Mouse (Mus musculus) MEL (cell line): ENCODE measurements around the gene Srgap1. TPM values are rescaled to one million over a fixed set of nuclear protein-coding genes. Genes with fewer than 3 reads are reported as not detected.

ENCODE experiments used
- DNase-seq: peaks from one replicate; pipeline ENCODE4 v3.0.0; 2011; ENCODE audit warnings: low read depth, low spot score
- H3K27ac ChIP-seq: 2 replicates; pipeline ENCODE4 v1.5.1; 2012; ENCODE audit warnings: low read depth, mild to moderate bottlenecking, control low read depth, low read length, moderate library complexity; ENCODE audit not compliant: control insufficient read depth
- H3K27me3 ChIP-seq, 2 experiments: fragments of 150-350 bp in 1 of 2; sonication (generic) in 1 of 2; 2 replicates each; pipeline ENCODE4 v1.6.1; 2012; ENCODE audit warnings: low read length in 2 of 2, mild to moderate bottlenecking in 2 of 2, improper control_type of control experiment in 1 of 2, moderate library complexity in 1 of 2; ENCODE audit not compliant: insufficient read depth in 2 of 2, control insufficient read depth in 1 of 2
- H3K36me3 ChIP-seq, 2 experiments: 2 replicates each; pipeline ENCODE4 v1.6.1; 2012 to 2014; ENCODE audit warnings: low read length in 2 of 2, improper control_type of control experiment in 1 of 2, inconsistent platforms in 1 of 2, mild to moderate bottlenecking in 1 of 2; ENCODE audit not compliant: insufficient read depth in 2 of 2, control insufficient read depth in 1 of 2
- H3K4me1 ChIP-seq, 2 experiments: fragments of 150-350 bp in 1 of 2; sonication (generic) in 1 of 2; 2 replicates each; pipeline ENCODE4 v1.6.1; 2012; ENCODE audit warnings: low read length in 2 of 2, improper control_type of control experiment in 1 of 2, mild to moderate bottlenecking in 1 of 2; ENCODE audit not compliant: insufficient read depth in 2 of 2, control insufficient read depth in 1 of 2
- H3K4me3 ChIP-seq, 2 experiments: fragments of 150-350 bp in 1 of 2; sonication (generic) in 1 of 2; 2 replicates each; pipeline ENCODE4 v1.5.1; 2012; ENCODE audit warnings: low read depth in 2 of 2, low read length in 2 of 2, mild to moderate bottlenecking in 2 of 2, moderate library complexity in 2 of 2, control low read depth in 1 of 2, improper control_type of control experiment in 1 of 2; ENCODE audit not compliant: control insufficient read depth in 1 of 2, insufficient read depth in 1 of 2
- H3K79me2 ChIP-seq: 2 replicates; pipeline ENCODE4 v1.6.1; 2012; ENCODE audit warnings: mild to moderate bottlenecking, low read length, moderate library complexity; ENCODE audit not compliant: control insufficient read depth, poor library complexity, insufficient read depth
- H3K9ac ChIP-seq: 2 replicates; pipeline ENCODE4 v1.6.1; 2012; ENCODE audit warnings: low read depth, mild to moderate bottlenecking, control low read depth, low read length, moderate library complexity; ENCODE audit not compliant: control insufficient read depth, poor library complexity, severe bottlenecking
- H3K9me3 ChIP-seq: fragments of 150-350 bp; sonication (generic); replicated peaks from 2 replicates; pipeline ENCODE4 v1.6.1; 2012; ENCODE audit warnings: mild to moderate bottlenecking, low read length, improper control_type of control experiment, moderate library complexity; ENCODE audit not compliant: insufficient read depth
- ELF1 ChIP-seq: IDR thresholded peaks from 2 replicates; pipeline ENCODE4 v1.6.1; 2014; ENCODE audit warnings: low read depth, mild to moderate bottlenecking, inconsistent platforms, low read length, improper control_type of control experiment, moderate library complexity
- EP300 ChIP-seq, 2 experiments: IDR thresholded peaks; 2 replicates each; pipeline ENCODE4 v1.6.1; 2011; ENCODE audit warnings: improper control_type of control experiment in 2 of 2, low read length in 2 of 2, low read depth in 1 of 2, mild to moderate bottlenecking in 1 of 2
- ETS1 ChIP-seq: IDR thresholded peaks from 2 replicates; pipeline ENCODE4 v1.6.1; 2012; ENCODE audit warnings: low read depth, mild to moderate bottlenecking, inconsistent platforms, low read length, improper control_type of control experiment, moderate library complexity
- GABPA ChIP-seq: IDR thresholded peaks from 2 replicates; pipeline ENCODE4 v1.6.1; 2012; ENCODE audit warnings: low read depth, mild to moderate bottlenecking, inconsistent platforms, low read length, improper control_type of control experiment, moderate library complexity
- HCFC1 ChIP-seq: IDR thresholded peaks from 2 replicates; pipeline ENCODE4 v1.6.1; 2012; ENCODE audit warnings: low read depth, mild to moderate bottlenecking, inconsistent platforms, low read length, improper control_type of control experiment, moderate library complexity
- JUND ChIP-seq: IDR thresholded peaks from 2 replicates; pipeline ENCODE4 v1.6.1; 2011; ENCODE audit warnings: low read depth, mild to moderate bottlenecking, improper control_type of control experiment, low read length
- KAT2A ChIP-seq: conservative IDR thresholded peaks from 2 replicates; pipeline ENCODE4 v1.6.1; 2012; ENCODE audit warnings: low read depth, low read length, improper control_type of control experiment, inconsistent platforms
- MAFK ChIP-seq: IDR thresholded peaks from 2 replicates; pipeline ENCODE4 v1.6.1; 2011; ENCODE audit warnings: low read depth, mild to moderate bottlenecking, low read length, improper control_type of control experiment, borderline replicate concordance
- MAX ChIP-seq: IDR thresholded peaks from 2 replicates; pipeline ENCODE4 v1.6.1; 2011; ENCODE audit warnings: low read length, improper control_type of control experiment
- MEF2A ChIP-seq: IDR thresholded peaks from 2 replicates; pipeline ENCODE4 v1.6.1; 2014; ENCODE audit warnings: low read depth, mild to moderate bottlenecking, inconsistent platforms, low read length, improper control_type of control experiment; ENCODE audit not compliant: poor library complexity, insufficient replicate concordance, severe bottlenecking; ENCODE audit errors: extremely low read depth
- MXI1 ChIP-seq: IDR thresholded peaks from 2 replicates; pipeline ENCODE4 v1.6.1; 2011; ENCODE audit warnings: mild to moderate bottlenecking, low read depth, low read length, improper control_type of control experiment
- NELFE ChIP-seq: IDR thresholded peaks from 2 replicates; pipeline ENCODE4 v1.6.1; 2011; ENCODE audit warnings: low read depth, low read length, improper control_type of control experiment
- NRF1 ChIP-seq: IDR thresholded peaks from 2 replicates; pipeline ENCODE4 v1.6.1; 2014; ENCODE audit warnings: low read depth, mild to moderate bottlenecking, inconsistent platforms, low read length, improper control_type of control experiment, moderate library complexity; ENCODE audit not compliant: poor library complexity, insufficient read depth, severe bottlenecking
- POLR2AphosphoS2 ChIP-seq: IDR thresholded peaks from 2 replicates; pipeline ENCODE4 v1.6.1; 2011; ENCODE audit warnings: low read length, improper control_type of control experiment
- POLR2AphosphoS5 ChIP-seq: IDR thresholded peaks from 2 replicates; pipeline ENCODE4 v1.6.1; 2012; ENCODE audit warnings: low read depth, borderline replicate concordance, mild to moderate bottlenecking, inconsistent platforms, low read length, moderate library complexity, mixed read lengths
- RAD21 ChIP-seq: IDR thresholded peaks from 2 replicates; pipeline ENCODE4 v1.6.1; 2011; ENCODE audit warnings: mild to moderate bottlenecking, low read depth, low read length, improper control_type of control experiment
- RCOR1 ChIP-seq: IDR thresholded peaks from 2 replicates; pipeline ENCODE4 v1.6.1; 2012; ENCODE audit warnings: low read depth, mild to moderate bottlenecking, inconsistent platforms, low read length, improper control_type of control experiment
- SIN3A ChIP-seq: IDR thresholded peaks from 2 replicates; pipeline ENCODE4 v1.6.1; 2012; ENCODE audit warnings: low read length, improper control_type of control experiment, inconsistent platforms
- TAL1 ChIP-seq: IDR thresholded peaks from 2 replicates; pipeline ENCODE4 v1.6.1; 2012; ENCODE audit warnings: mild to moderate bottlenecking, inconsistent platforms, low read length, moderate library complexity, mixed read lengths
- TBP ChIP-seq: IDR thresholded peaks from 2 replicates; pipeline ENCODE4 v1.8.0; 2011; ENCODE audit warnings: low read depth, low read length, improper control_type of control experiment
- TCF12 ChIP-seq: IDR thresholded peaks from 2 replicates; pipeline ENCODE4 v1.6.1; 2014; ENCODE audit warnings: low read depth, mild to moderate bottlenecking, inconsistent platforms, low read length, improper control_type of control experiment, moderate library complexity
- USF1 ChIP-seq: IDR thresholded peaks from 2 replicates; pipeline ENCODE4 v1.6.1; 2014; ENCODE audit warnings: low read depth, mild to moderate bottlenecking, inconsistent platforms, low read length, improper control_type of control experiment, moderate library complexity
- ZC3H11A ChIP-seq: IDR thresholded peaks from 2 replicates; pipeline ENCODE4 v1.6.1; 2012; ENCODE audit warnings: low read depth, mild to moderate bottlenecking, inconsistent platforms, low read length, improper control_type of control experiment
- ZKSCAN1 ChIP-seq: IDR thresholded peaks from 2 replicates; pipeline ENCODE4 v1.6.1; 2012; ENCODE audit warnings: low read depth, mild to moderate bottlenecking, inconsistent platforms, low read length, improper control_type of control experiment, moderate library complexity
- ZMIZ1 ChIP-seq: IDR thresholded peaks from 2 replicates; pipeline ENCODE4 v1.6.1; 2012; ENCODE audit warnings: low read depth, mild to moderate bottlenecking, inconsistent platforms, low read length, improper control_type of control experiment, moderate library complexity
- ZNF384 ChIP-seq: IDR thresholded peaks from 2 replicates; pipeline ENCODE4 v1.6.1; 2012; ENCODE audit warnings: low read depth, mild to moderate bottlenecking, inconsistent platforms, low read length, improper control_type of control experiment
- polyA plus RNA-seq, 2 experiments: library from polyadenylated mRNA; stranded (reverse) in 1 of 2; unstranded in 1 of 2; fragments of >175 nt in 1 of 2; fragments of >200 nt in 1 of 2; gene quantifications; 2 replicates each; pipeline versions ENCODE4 v1.2.1 to v1.2.4; 2012; ENCODE audit warnings: low replicate concordance in 2 of 2, low read depth in 1 of 2; ENCODE audit not compliant: insufficient read length in 2 of 2, insufficient read depth in 1 of 2, missing spikeins in 1 of 2
- total RNA-seq: library from RNA; depleted of rRNA; stranded (reverse); fragments of 300-350 nt; gene quantifications from 2 replicates; pipeline ENCODE4 v1.2.3, GENCODE M21; 2012

Srgap1 gene
- total and polyA plus RNA-seq, 3 experiments, result not detected

GRCm38 (mm10) chr10:121794486-121794885 is 252.6 kb downstream of the Srgap1 start:
- TF ChIP-seq POLR2AphosphoS2 (no peak), JUND (no peak), GABPA (no peak), USF1 (no peak), RCOR1 (no peak), MXI1 (no peak), MAX (no peak), SIN3A (no peak), TAL1 (no peak), ELF1 (no peak), KAT2A (no peak), HCFC1 (no peak), TBP (no peak), TCF12 (no peak), ZMIZ1 (no peak), NRF1 (no peak), ZKSCAN1 (no peak), NELFE (no peak)
- Histone ChIP-seq H3K27me3 (peaks cover 0 to 2% of the 10 kb centered on the region in 2 experiments; a peak in 1 of 4 replicates), H3K79me2 (no peaks in the 10 kb centered on the region), H3K27ac (no peak overlapping the region), H3K9ac (no peak overlapping the region), H3K4me3 (no peak overlapping the region), H3K36me3 (no peaks in the 10 kb centered on the region; a peak in 1 of 4 replicates), H3K9me3 (no peaks in the 10 kb centered on the region), H3K4me1 (no peaks in the 10 kb centered on the region; a peak in 1 of 4 replicates)
- no peak for DNase-seq

GRCm38 (mm10) chr10:121792661-121793060 is 254.5 kb downstream of the Srgap1 start:
- Histone ChIP-seq H3K4me1 (no peaks in the 10 kb centered on the region; a peak in 1 of 4 replicates), H3K9me3 (no peaks in the 10 kb centered on the region), H3K4me3 (no peak overlapping the region), H3K36me3 (no peaks in the 10 kb centered on the region; a peak in 1 of 4 replicates), H3K79me2 (no peaks in the 10 kb centered on the region), H3K9ac (no peak overlapping the region), H3K27ac (no peak overlapping the region), H3K27me3 (no peaks in the 10 kb centered on the region; a peak in 2 of 4 replicates)
- TF ChIP-seq MAFK (no peak), RAD21 (no peak), RCOR1 (no peak), ZNF384 (no peak), HCFC1 (no peak), ETS1 (no peak), ZC3H11A (no peak), MAX (no peak), ELF1 (no peak), SIN3A (no peak), POLR2AphosphoS5 (no peak), ZMIZ1 (no peak), MEF2A (no peak), EP300 (IDR thresholded peaks at IDR 0.05; ENCODE audit: low read depth in 1 of 2, low read length in 2 of 2) (no peak)
- DNase-seq, result no peak
